Mouse (Mus musculus) activated CD4-positive, CD25-positive, alpha-beta regulatory T cell, adult 4 months (primary cell): ENCODE measurements around the gene Slc16a11. TPM values are rescaled to one million over a fixed set of nuclear protein-coding genes. Genes with fewer than 3 reads are reported as not detected.
"Not testable (repeated sequence)": the region's sequence is repeated elsewhere in the genome, so short reads cannot be mapped to it uniquely, and the experiment has no call there.

Experiments used
- ATAC-seq: one replicate; pipeline ENCODE4 v1.8.0; 2017
- polyA plus RNA-seq, 2 experiments: library from polyadenylated mRNA; unstranded; fragments of 100-300 nt; shearing (Covaris generic); gene quantifications; one replicate each; pipeline ENCODE4 v1.2.1; 2017

Slc16a11 gene
- not detected for polyA plus RNA-seq

DNA sequence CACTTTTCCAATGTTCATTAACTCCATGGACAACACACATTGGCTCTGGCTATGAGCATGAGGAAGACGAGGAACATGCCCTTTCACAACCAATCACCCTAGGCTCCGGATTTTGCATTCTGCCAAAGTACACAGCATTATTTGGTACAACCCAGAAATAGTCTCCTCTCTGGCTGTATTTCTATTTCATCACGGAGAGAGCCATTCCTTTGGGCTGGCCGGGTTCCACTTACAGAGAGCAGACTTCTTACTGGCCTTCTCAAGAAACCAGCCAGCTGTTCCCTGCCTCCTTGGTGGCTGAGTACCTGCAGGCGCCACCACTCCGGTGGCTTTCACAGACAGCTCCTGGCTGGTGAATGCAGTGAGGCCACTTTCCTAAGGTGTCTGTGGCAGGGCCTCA is at the start of gene Slc16a11:
Gene Slc16a11 (plus strand): TSS at position 330 of the 400 bp plus-strand sequence.
- ATAC-seq = no peak

- no peak for ATAC-seq
These were observed 46.3 kb upstream of the Slc16a11 start for GRCm38 (mm10) chr11:70165972-70166921.

- no peak for ATAC-seq
These were observed 44.4 kb upstream of the Slc16a11 start for GRCm38 (mm10) chr11:70168136-70168535.

GRCm38 (mm10) chr11:70169471-70169870 is 43.1 kb upstream of the Slc16a11 start:
- not testable (repeated sequence) for ATAC-seq

DNA sequence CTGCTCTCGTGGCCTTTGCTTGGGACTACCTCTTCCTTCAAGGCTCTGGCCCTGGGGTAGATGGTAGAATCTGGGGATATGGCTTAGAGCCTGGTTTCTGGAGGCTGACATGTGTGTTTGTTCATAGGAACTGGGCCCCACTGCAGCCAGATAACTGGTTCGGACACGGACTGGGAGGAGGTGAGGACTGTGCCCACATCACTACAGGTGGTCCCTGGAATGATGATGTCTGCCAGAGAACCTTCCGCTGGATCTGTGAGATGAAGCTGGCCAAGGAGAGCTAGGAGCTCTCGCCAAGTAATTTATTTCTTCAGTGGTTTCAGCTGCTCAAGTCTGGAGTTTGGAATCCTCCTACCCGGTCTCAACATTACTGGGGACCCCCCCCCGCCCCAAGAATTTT is 42.3 kb upstream of the Slc16a11 start:
- ATAC-seq = no peak

DNA sequence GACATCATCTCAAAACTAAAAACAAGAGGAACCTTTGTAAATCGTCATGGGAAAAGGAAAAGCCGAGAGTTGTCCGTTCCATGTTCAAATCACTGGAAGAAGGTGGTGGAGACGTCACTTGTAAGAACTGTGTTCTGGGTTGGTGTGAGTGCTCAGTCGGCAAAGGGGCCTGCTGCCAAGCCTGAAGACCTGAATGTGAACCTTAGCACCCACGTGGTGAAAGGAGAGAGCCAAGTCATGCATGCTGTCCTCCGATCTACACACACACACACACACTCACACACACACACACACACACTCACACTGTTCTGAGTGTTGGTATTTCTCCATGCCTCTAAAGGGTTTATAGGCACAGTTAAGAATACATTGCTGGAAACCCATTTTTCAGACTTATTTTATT is 41.4 kb upstream of the Slc16a11 start:
- ATAC-seq = no peak

GRCm38 (mm10) chr11:70171847-70172246 is 40.7 kb upstream of the Slc16a11 start:
- ATAC-seq = no peak

GRCm38 (mm10) chr11:70172298-70172697 is 40.3 kb upstream of the Slc16a11 start:
- ATAC-seq = no peak

- ATAC-seq = no peak
These were observed 38.1 kb upstream of the Slc16a11 start for GRCm38 (mm10) chr11:70174491-70174890.

- no peak for ATAC-seq
These were observed 34.9 kb upstream of the Slc16a11 start for GRCm38 (mm10) chr11:70177647-70178046.

GRCm38 (mm10) chr11:70178311-70178710 is 34.2 kb upstream of the Slc16a11 start:
- ATAC-seq = no peak

DNA sequence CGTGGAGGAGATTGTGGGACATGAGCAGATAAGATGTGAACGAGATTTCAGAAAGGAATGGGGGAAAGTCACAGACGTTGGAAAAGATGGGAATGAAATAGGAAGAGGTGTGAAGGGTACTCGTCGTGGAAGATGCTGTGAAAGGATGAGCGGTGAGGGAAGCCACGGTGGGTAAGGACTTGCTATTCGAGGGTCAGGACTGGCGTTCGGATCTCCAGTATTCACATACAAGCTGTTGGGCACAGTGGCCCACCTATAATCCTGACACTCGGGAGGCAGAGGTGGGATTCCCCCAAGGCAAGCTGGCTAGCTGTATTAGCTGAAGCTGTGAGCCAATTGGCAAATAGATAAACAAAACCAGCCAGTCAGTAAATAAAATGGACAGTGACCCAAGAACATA is 33.8 kb upstream of the Slc16a11 start:
- no peak for ATAC-seq

- ATAC-seq = no peak
These were observed 33.2 kb upstream of the Slc16a11 start for GRCm38 (mm10) chr11:70179401-70179800.

- ATAC-seq = no peak
These were observed 32.1 kb upstream of the Slc16a11 start for GRCm38 (mm10) chr11:70180496-70180895.

- ATAC-seq = no peak
These were observed 27.4 kb upstream of the Slc16a11 start for GRCm38 (mm10) chr11:70185120-70185519.

- ATAC-seq = no peak
These were observed 23.0 kb upstream of the Slc16a11 start for GRCm38 (mm10) chr11:70189319-70190134.

- no peak for ATAC-seq
These were observed 21.4 kb upstream of the Slc16a11 start for GRCm38 (mm10) chr11:70191188-70191587.

DNA sequence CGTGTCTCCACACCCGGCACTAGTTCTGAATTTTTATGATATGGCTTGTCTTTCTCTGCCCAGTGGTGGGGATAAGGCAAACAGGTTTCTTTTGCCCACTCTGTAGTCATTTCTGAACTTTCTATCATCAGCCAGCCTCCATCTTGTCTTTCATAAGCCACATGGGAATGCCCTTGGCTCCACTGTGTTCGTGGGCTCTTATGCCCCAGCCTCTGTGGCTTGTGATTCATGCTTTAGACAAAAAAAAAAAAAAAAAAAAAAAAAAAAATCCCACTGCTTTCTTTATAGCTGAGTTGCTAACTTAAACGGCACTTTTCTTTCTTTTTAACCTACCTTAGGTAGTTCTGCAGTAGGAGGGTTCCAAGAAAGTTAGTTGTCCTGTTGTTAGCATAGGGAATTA is 20.4 kb upstream of the Slc16a11 start:
- no peak for ATAC-seq

GRCm38 (mm10) chr11:70193354-70194285 is 18.9 kb upstream of the Slc16a11 start:
- ATAC-seq = no peak

DNA sequence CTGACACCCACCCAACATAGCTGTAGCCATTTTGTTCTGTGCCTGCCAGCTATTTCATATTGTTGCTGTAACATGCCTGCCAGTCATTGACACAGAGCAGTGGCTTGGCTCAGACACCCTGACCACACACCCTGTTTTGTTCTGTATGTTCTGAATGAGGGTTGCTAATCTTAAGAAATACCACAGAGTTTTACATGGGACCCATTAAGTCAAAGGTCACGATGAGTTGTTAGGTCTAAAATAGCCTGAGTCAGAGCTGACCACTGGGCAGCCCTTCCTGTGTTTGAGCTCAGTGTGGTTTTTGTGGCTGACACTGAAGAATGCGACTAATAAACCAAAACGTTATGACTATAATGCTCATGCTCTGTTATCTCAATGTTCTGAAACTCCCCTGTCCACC is 14.2 kb upstream of the Slc16a11 start:
- no peak for ATAC-seq

GRCm38 (mm10) chr11:70199107-70199506 is 13.4 kb upstream of the Slc16a11 start:
- ATAC-seq = no peak

DNA sequence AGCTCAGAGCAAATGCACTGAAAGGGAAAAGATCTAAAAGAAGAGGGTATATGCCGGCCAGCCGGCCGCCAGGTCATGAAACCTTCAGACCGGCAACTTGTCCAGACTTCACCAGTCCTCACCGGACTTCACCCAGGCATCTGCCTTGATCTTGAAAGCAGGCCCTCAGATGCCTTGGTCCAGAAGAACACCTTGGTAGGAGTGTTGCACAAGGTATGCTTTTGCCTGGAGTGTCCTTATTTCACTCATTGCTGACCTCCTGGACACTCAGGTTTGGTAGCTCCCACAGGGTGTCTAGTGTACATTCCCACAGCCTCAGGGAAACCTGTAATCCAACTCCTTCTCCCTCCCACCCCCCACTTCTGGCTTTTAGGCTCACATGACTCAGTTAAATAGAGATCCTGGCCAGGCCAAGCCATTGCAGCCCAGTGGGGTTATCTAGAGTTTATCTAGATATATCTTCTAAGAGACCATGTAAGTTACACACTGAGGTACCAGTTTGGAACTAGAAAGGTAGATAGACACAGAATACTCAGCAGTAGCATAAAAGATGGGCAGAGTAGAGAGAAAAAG is 12.4 kb upstream of the Slc16a11 start:
- ATAC-seq = no peak
